Mouse (Mus musculus): ENCODE measurements at regions not wholly inside any gene's neighbourhood (a gene's known extent, or its start where the extent isn't known, plus 50 kb on each side); places are given as distances from the start of the nearest gene placed in this dataset.

DNA sequence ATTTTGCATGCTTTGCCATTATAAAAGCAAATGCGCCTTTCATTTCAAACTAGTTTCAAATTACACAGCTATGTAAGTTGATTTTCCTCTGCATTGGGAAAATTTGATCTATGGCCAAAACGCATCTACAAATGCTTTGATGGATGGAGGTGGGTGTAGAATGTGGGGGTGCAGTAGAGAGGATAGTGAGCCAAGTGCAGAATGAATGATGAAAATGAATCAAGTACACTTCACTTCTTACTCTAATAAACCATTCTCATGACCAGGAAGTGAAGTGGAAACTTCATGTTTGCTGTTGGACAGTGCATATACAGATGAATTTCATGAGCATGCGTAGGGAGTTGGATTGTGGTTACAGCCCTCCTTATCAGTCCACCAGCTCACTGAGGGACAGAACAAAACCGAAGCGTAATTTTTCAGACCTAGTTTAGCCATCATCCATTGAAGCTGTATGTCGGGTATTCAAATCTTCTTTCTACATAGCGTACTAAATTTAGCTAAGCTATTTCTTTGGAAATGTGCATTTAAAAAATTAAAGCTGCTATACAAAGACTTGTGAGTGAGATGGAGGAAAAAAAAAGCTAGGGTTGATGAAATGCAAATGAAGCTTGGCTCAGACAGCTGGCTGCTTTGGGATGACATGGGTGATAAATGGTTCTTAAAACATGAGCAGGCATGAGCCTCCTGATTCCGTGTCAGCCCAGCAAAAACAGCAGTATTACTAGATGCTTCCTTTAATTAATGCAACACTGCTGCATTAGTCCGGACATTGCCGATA, 627.1 kb downstream of the Robo2 start:
- Histone ChIP-seq H3K36me3 (replicated peaks) (no peaks in the 10 kb centered on the region), H3K9me3 (replicated peaks) (no peaks in the 10 kb centered on the region), H3K27me3 (ENCODE audit: insufficient read depth, low read length) (no peaks in the 10 kb centered on the region), H3K4me3 (ENCODE audit: low read depth, low read length) (no peak overlapping the region), H3K4me1 (ENCODE audit: insufficient read depth, low read depth, low read length) (0 out of 2 replicates have a peak, but pooled peaks cover 4% of the 10 kb centered on the region)
- no peak for TF ChIP-seq POLR2AphosphoS5 (IDR thresholded peaks at IDR 0.05; ENCODE audit: insufficient replicate concordance, low read depth, low read length)
- TF ChIP-seq GATA2 (IDR thresholded peaks at IDR 0.05; ENCODE audit: borderline replicate concordance, low read depth, low read length) = no peak
- ATAC-seq (ENCODE audit: extremely low read depth, insufficient number of reproducible peaks, low FRiP score, poor library complexity, severe bottlenecking) = no peak
- DNase-seq (ENCODE audit: low spot score) = no peak

DNA sequence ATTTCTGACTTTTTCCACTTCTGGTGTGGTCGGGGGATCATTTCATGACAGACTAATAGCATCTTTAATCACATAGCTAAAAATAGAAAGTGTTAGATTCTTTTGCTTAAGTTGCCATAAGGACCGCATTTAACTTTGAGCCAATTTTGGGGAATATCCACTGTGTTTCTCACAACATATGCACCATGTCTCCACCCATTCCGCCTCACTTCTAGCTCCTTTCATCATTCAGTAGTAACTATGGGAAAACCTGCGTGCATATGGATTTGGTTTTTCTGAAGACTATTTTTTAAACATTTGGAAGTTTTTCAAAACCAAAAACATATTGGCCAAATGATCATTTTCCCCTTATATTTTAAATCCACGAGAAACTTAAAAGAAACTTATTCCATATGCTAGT, 639.2 kb downstream of the Robo2 start:
- Histone ChIP-seq H3K4me3 (ENCODE audit: low read depth, low read length) (no peak overlapping the region), H3K27me3 (ENCODE audit: insufficient read depth, low read length) (0 out of 2 replicates have a peak, but pooled peaks cover 2% of the 10 kb centered on the region), H3K9me3 (replicated peaks) (no peaks in the 10 kb centered on the region), H3K4me1 (ENCODE audit: insufficient read depth, low read depth, low read length) (no peaks in the 10 kb centered on the region), H3K36me3 (replicated peaks) (no peaks in the 10 kb centered on the region)
- ATAC-seq (ENCODE audit: extremely low read depth, insufficient number of reproducible peaks, low FRiP score, poor library complexity, severe bottlenecking) = no peak
- no peak for DNase-seq (ENCODE audit: low spot score)
- TF ChIP-seq GATA2 (IDR thresholded peaks at IDR 0.05; ENCODE audit: borderline replicate concordance, low read depth, low read length) = no peak
- TF ChIP-seq GATA1 (IDR thresholded peaks at IDR 0.05; ENCODE audit: borderline replicate concordance, low read length) = no peak
- no peak for TF ChIP-seq TAL1 (conservative IDR thresholded peaks at IDR 0.05; ENCODE audit: low read depth, low read length)
- no peak for TF ChIP-seq POLR2AphosphoS5 (IDR thresholded peaks at IDR 0.05; ENCODE audit: insufficient replicate concordance, low read depth, low read length)
- TF ChIP-seq CTCF (IDR thresholded peaks at IDR 0.05; ENCODE audit: low read depth, low read length) = no peak

DNA sequence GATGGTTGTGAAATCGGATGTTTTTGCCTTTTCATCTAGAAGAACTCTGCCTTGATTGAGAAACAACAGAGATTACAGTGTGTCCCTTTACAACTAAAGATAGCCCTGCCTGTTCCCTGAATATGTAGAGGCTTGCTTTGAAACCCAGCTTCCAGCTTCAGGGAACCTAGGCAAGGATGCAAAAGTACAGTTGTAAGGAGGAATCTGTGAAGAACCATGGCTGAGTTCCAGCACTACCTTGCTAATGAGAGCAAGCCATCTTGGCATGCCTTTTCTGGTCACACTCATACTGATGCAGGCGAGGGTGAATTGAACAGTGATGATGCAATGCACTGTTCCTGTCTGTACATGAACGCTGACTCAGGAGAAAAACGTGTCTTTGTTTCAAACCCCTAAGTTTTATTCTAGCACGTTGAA, 641.2 kb downstream of the Robo2 start:
- Histone ChIP-seq H3K9me3 (replicated peaks) (no peaks in the 10 kb centered on the region), H3K4me3 (ENCODE audit: low read depth, low read length) (no peak overlapping the region), H3K27me3 (ENCODE audit: insufficient read depth, low read length) (no peaks in the 10 kb centered on the region), H3K36me3 (replicated peaks) (no peaks in the 10 kb centered on the region), H3K4me1 (ENCODE audit: insufficient read depth, low read depth, low read length) (no peaks in the 10 kb centered on the region)
- no peak for DNase-seq (ENCODE audit: low spot score)
- ATAC-seq (ENCODE audit: extremely low read depth, insufficient number of reproducible peaks, low FRiP score, poor library complexity, severe bottlenecking) = no peak
- TF ChIP-seq GATA2 (IDR thresholded peaks at IDR 0.05; ENCODE audit: borderline replicate concordance, low read depth, low read length) = no peak
- no peak for TF ChIP-seq TAL1 (conservative IDR thresholded peaks at IDR 0.05; ENCODE audit: low read depth, low read length)
- no peak for TF ChIP-seq POLR2AphosphoS5 (IDR thresholded peaks at IDR 0.05; ENCODE audit: insufficient replicate concordance, low read depth, low read length)
- TF ChIP-seq GATA1 (IDR thresholded peaks at IDR 0.05; ENCODE audit: borderline replicate concordance, low read length) = no peak
- no peak for TF ChIP-seq CTCF (IDR thresholded peaks at IDR 0.05; ENCODE audit: low read depth, low read length)

DNA sequence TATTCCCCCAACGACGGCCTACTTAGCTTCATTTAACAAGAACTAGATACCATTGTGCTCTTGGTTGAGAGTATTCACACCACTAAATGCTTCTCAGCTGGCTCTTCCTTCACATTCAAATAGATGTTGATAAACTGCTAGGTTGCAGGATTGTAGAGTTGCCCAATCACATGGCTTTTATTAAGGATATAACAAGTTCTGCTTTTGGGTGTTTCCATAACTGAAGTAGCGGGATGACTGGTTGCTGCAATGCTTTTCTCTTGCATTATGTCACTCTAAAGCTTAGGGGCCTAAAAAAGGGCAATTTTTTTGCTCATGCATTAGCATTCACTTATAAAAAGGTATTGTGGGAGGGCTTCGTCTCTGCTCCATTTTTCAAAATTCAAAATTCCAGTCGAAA, 641.9 kb downstream of the Robo2 start:
- TF ChIP-seq TAL1 (conservative IDR thresholded peaks at IDR 0.05; ENCODE audit: low read depth, low read length) (no peak), POLR2AphosphoS5 (IDR thresholded peaks at IDR 0.05; ENCODE audit: insufficient replicate concordance, low read depth, low read length) (no peak), GATA2 (IDR thresholded peaks at IDR 0.05; ENCODE audit: borderline replicate concordance, low read depth, low read length) (no peak), CTCF (IDR thresholded peaks at IDR 0.05; ENCODE audit: low read depth, low read length) (no peak), GATA1 (IDR thresholded peaks at IDR 0.05; ENCODE audit: borderline replicate concordance, low read length) (no peak)
- ATAC-seq (ENCODE audit: extremely low read depth, insufficient number of reproducible peaks, low FRiP score, poor library complexity, severe bottlenecking) = no peak

DNA sequence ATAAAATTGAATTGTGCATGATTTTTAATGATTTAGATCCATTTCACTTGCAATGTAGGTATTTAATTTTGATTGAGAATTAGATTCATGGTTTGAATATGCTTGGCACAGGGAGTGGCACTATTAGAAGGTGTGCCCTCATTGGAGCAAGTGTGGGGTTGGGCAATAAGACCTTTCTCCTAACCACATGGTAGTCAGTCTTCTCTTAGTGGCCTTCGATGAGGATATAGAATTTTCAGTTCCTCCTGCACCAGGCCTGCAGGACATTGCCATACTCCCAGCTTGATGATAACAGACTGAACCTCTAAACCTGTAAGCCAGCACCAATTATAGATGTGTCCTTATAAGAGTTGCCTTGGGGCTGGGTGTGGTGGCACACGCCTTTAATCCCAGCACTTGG, 642.9 kb downstream of the Robo2 start:
- H3K36me3 ChIP-seq (replicated peaks) = no peaks in the 10 kb centered on the region

More for the DNA sequence above, 641.9 kb downstream of the Robo2 start:
- DNase-seq (ENCODE audit: low spot score) = no peak
- Histone ChIP-seq H3K9me3 (replicated peaks) (no peaks in the 10 kb centered on the region), H3K4me1 (ENCODE audit: insufficient read depth, low read depth, low read length) (no peaks in the 10 kb centered on the region), H3K4me3 (ENCODE audit: low read depth, low read length) (no peak overlapping the region), H3K27me3 (ENCODE audit: insufficient read depth, low read length) (no peaks in the 10 kb centered on the region), H3K36me3 (replicated peaks) (no peaks in the 10 kb centered on the region)

DNA sequence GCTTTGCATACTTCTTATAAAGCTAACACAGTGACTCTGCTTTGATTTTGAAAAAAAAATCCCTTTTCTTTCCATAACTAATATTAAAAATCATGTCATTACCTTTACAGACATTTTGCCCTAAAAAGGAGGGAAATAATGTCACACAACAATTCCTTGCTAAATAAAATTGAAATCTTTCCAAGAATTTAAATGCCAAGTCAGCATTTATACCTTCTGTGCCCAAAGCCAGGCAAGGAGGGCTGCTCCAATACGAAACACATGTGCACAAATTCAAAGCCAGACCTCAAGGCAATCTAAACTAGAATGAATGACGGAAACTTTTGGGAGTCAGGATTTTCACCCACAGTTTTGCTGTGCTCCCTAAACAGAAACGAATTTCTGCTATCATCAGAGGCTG, 646.4 kb downstream of the Robo2 start:
- H3K27me3 ChIP-seq (ENCODE audit: insufficient read depth, low read length) = no peaks in the 10 kb centered on the region
- no peak overlapping the region for H3K4me3 ChIP-seq (ENCODE audit: low read depth, low read length)
- no peaks in the 10 kb centered on the region for H3K4me1 ChIP-seq (ENCODE audit: insufficient read depth, low read depth, low read length)
- ATAC-seq (ENCODE audit: extremely low read depth, insufficient number of reproducible peaks, low FRiP score, poor library complexity, severe bottlenecking) = no peak
- TF ChIP-seq GATA2 (IDR thresholded peaks at IDR 0.05; ENCODE audit: borderline replicate concordance, low read depth, low read length) (no peak), POLR2AphosphoS5 (IDR thresholded peaks at IDR 0.05; ENCODE audit: insufficient replicate concordance, low read depth, low read length) (no peak), TAL1 (conservative IDR thresholded peaks at IDR 0.05; ENCODE audit: low read depth, low read length) (no peak), GATA1 (IDR thresholded peaks at IDR 0.05; ENCODE audit: borderline replicate concordance, low read length) (no peak), CTCF (IDR thresholded peaks at IDR 0.05; ENCODE audit: low read depth, low read length) (no peak)
- no peak for DNase-seq (ENCODE audit: low spot score)
- H3K9me3 ChIP-seq (replicated peaks) = no peaks in the 10 kb centered on the region
- H3K36me3 ChIP-seq (replicated peaks) = no peaks in the 10 kb centered on the region

More for the DNA sequence above, 642.9 kb downstream of the Robo2 start:
- H3K27me3 ChIP-seq (ENCODE audit: insufficient read depth, low read length) = no peaks in the 10 kb centered on the region
- no peak for DNase-seq (ENCODE audit: low spot score)
- no peak overlapping the region for H3K4me3 ChIP-seq (ENCODE audit: low read depth, low read length)
- H3K4me1 ChIP-seq (ENCODE audit: insufficient read depth, low read depth, low read length) = no peaks in the 10 kb centered on the region
- no peaks in the 10 kb centered on the region for H3K9me3 ChIP-seq (replicated peaks)
- no peak for TF ChIP-seq GATA2 (IDR thresholded peaks at IDR 0.05; ENCODE audit: borderline replicate concordance, low read depth, low read length)
- TF ChIP-seq POLR2AphosphoS5 (IDR thresholded peaks at IDR 0.05; ENCODE audit: insufficient replicate concordance, low read depth, low read length) = no peak
- no peak for TF ChIP-seq GATA1 (IDR thresholded peaks at IDR 0.05; ENCODE audit: borderline replicate concordance, low read length)
- no peak for TF ChIP-seq TAL1 (conservative IDR thresholded peaks at IDR 0.05; ENCODE audit: low read depth, low read length)
- TF ChIP-seq CTCF (IDR thresholded peaks at IDR 0.05; ENCODE audit: low read depth, low read length) = no peak
- ATAC-seq (ENCODE audit: extremely low read depth, insufficient number of reproducible peaks, low FRiP score, poor library complexity, severe bottlenecking) = no peak

All from G1E (cell line).